Mouse (Mus musculus) spleen, postnatal 10 days (tissue): Measurements from ENCODE around the gene Lag3.

Source experiments
- DNase-seq, 2 experiments: peaks; one replicate each; pipeline ENCODE4 v3.0.0; 2021 to 2022; ENCODE audit warnings: low spot score in 2 of 2

The Lag3 gene

DNA sequence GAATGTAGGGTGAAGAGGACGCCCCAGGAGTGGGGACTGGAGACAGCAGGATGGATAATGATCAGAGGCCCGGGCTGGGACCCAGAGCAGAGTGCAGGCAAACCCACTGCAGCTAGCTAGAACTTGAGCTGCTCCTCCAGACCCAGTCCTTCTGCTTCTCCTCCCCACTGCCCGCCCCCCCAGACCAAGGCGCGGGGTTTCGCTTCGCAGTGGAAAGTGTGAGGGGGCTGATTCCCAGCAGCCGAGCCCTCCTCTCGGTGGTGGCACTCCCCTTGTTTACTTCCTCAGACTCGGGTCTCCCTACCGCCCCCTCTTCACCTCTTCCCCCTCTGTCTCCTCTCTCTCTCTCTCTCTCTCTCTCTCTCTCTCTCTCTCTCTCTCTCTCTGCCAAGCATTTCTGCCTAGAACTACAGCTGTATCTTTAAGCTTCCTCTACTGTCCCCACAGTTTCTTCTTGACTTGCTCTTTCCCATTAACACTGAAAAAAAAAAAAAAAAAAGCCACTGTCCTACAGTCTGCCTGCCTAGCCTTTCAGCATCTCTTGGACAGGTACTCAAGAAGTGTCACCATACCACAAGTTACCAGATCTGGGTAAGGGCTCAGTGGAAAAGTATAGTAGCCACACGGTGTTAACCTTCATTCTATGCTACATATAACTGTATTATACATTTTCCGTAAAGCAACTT is at the start of gene Lag3:
Lag3 (minus strand) TSS at position 173 of the 686 bp plus-strand sequence.
- DNase-seq: no peak

DNA sequence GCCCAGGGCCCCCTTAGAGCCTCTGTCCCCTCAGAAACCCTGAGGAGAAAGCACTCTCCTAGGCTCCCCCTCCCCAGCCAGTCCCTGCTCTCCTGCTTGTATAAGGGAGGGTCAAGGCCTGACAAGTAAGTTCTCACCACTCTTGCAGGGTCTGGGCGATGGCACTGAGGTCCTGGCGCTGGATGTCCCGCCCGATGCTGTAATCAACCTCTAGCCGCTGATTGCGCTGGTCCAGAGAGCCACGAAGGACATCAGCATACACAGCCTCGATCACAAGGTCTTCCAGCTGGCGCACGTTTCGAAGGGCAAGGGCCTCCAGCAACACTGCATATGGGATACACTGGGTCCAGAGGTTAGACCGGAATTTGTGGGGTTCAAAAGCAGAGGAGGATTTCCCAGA is 49.5 kb upstream of the Lag3 start:
- DNase-seq: no peak

DNA sequence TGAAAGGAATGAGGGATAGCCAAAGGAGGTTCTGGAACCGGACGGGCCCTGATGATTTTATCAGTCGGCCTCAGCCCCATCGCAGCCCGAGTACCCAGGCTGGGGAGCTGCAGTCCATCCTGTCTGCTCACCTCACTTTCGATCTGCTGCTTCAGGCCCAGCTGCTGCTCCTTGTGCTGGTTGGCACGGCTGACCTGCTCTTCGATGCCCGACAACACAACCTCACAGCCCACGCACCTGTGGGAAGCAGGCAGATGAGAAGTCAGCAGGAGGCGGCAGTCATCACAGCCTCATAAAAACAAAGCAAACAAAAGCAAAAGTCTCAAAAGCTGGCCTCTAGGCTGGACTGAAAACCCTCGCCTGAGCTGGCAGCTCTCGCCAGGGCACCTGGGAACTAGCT is 48.5 kb upstream of the Lag3 start:
- DNase-seq: no peak

GRCm38 (mm10) chr6:124958127-124958526 is 46.6 kb upstream of the Lag3 start:
- DNase-seq: no peak

GRCm38 (mm10) chr6:124955212-124955611 is 43.7 kb upstream of the Lag3 start:
- DNase-seq: no peak

DNA sequence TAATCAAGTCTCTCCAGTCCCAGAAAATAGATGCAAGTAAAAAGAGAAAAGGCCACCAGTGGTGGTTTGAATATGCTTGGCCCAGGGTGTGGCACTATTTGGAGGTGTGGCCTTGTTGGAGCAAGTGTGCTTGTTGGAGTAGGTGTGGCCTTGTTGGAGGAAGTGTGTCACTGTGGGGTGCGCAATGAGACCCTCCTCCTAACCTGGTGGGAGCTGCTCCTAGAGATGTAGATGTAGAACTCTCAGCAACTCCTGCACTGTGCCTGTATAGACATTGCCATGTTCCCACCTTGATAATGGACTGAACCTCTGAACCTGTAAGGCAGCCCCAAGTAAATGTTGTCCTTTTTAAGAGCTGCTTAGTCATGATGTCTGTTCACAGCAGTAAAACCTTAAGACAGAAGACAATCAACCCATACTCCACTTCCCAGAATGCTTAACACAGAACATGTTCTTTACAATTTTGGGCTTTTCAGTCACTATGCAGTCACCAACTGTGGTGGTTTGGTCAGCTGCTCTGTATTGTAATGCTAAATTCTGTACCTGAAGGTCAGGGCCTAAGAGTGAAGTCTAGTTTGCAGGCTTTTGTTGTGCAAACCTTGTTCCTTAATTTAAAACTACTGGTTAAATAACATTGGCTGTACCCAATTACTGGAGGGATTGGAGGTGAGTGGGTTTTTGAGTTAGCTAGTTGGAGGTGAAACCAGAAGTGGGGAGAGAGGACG is 42.6 kb upstream of the Lag3 start:
- no peak for DNase-seq

DNA sequence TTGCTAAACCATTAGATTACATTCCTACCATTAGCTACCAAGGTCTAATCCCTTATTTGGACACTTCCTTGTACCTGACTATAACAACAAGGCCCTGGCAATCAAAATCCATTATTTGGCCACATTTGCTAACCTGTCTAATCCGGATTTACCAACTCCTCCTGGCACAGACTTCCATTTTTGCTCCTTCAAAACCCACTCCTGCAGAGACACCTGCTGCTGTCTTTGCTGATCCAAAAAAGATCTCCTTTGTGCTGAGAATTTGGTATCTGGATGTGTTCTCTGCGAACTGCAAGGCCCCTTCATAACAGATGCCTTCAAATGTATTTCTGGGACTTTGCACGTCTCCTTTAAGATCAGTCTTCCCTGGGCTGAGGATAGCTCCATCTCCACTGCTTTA is 32.0 kb upstream of the Lag3 start:
- DNase-seq: no peak

DNA sequence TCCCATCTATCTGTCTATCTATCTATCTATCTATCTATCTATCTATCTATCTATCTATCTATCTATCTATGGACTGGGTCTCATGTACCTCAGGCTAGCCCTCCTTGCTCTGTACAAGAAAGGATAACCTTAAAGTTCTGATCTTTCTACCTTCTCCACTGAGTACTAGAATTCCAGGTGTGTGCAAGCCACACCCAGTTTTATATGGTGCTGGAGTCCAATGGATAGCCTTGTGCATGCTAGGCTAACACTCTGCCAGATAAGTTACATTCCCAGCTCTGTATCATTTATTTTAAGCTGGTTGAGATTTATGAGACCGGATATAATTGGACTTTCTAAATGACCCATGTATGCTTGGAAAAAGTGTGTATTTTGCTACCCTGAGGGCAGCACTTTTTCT is 30.2 kb upstream of the Lag3 start:
- DNase-seq: no peak

GRCm38 (mm10) chr6:124938554-124938953 is 27.0 kb upstream of the Lag3 start:
- DNase-seq: no peak

DNA sequence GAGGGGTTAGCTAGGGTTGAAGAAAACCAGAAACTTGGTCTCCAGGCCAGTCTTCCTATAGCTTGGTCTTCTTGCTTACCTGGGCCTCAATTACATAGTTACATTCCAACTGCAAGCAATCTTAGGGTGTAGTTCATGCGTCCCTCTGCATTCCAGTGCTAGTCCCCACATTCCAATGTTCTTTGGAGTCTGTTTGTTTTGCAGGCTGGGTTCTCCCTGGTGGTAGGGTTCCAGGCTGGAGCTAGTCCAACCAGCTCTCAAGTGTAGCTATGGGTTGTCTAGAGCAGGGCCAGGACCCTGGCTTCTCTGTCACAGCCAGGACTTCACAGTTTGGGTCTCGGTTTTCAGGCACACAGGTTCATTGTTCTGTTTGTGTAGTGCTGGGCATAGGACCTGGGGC is 26.0 kb upstream of the Lag3 start:
- no peak for DNase-seq

DNA sequence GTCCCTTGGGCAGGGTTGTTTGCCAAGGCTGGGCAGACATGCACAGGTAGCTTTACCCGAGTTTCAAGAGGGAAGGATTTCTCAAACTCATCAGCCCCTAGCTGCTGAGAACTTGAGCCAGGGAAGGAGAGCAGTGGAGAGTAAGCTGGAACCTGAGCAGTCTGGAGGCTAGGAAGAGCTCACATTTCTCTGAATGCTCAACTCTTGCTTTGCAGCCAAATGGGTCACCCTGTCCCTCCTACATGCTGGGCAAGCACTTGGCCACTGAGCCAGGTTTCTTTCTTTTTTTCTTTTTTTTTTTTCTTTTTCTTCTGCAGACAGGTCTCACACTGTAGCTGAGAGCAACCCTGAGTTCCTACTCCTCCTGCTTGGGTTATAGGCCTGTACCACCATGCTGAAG is 25.2 kb upstream of the Lag3 start:
- DNase-seq: no peak

GRCm38 (mm10) chr6:124934670-124935069 is 23.2 kb upstream of the Lag3 start:
- no peak for DNase-seq

DNA sequence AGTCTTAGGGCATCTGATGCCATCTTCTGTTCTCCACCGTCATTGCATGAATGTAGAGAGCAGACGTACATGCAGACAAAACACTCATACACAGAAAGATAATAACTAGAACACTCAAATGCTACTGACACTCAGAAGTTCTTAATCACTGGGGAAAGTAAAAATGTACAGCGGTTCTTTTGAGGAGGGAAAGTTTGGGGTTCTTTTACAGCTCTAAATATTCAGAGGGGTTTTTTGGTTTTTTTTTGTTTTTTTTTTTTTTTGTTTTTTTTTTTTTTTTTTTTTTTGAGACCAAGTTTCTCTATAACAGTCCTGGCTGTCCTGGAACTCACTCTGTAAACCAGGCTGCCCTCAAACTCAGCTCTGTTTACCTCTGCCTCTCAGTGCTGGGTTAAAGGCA is 21.6 kb upstream of the Lag3 start:
- DNase-seq: no peak

DNA sequence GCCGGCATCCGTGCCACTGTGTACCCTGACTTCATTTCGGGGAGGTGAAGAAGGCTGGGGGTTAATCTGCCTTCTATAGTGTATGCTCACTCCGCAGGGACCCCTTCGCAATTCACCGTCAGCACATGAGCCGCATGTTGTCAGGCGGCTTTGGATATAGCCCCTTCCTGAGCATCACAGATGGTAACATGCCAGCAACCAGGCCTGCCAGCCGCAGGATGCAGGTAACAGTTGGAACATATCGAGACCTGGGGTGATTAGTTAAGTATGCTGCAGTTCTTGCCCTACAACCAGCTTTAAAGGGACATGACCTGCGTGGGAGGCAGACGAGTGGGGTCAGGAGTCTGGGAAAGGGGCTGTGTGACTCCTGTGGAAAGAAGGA is 20.8 kb upstream of the Lag3 start:
- no peak for DNase-seq

GRCm38 (mm10) chr6:124931525-124932313 is 20.2 kb upstream of the Lag3 start:
- DNase-seq: peak in 1 of 2 experiments; percentile 54

DNA sequence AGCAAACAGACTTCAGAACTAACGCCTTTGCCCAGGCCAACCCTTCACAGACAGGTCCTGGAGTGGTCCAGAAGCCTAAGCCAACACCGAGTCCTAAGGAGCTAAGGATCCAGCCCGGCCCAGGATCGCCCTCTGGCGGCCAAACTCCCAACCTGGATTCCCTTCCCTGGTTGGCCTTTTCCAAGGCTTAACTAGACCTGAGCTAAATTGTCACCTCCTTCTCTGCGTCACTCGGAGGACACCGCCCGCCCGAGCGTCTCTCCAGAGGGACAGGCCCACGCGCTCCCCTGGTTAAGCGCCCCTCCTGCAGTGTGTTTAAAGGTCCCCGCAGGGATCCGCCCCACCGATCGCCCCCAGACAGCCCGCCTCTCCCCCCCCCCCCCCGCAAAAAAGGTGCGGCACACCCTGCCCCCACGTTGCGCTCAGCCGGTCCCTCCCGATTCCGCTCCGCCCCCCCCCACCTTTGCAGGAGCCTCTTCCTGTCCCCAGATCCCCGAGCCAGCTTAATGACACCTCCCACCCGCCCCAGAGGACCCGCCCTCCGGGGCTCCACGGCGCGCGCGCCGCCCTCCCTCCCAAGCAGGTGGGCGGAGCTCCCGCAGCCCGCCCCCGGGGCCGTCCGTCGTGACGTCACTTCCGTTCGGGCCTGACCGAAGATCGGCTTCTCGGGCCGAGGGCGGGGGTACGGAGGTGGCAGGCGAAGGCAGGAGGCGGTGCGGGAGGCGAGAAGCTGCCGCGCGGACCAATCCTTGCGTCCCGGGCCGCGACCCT is 19.4 kb upstream of the Lag3 start, which contains the start of gene Mlf2:
Mlf2 (plus strand) TSS at position 633 of the 771 bp plus-strand sequence.
- peak; percentile 98 to 99 for DNase-seq

DNA sequence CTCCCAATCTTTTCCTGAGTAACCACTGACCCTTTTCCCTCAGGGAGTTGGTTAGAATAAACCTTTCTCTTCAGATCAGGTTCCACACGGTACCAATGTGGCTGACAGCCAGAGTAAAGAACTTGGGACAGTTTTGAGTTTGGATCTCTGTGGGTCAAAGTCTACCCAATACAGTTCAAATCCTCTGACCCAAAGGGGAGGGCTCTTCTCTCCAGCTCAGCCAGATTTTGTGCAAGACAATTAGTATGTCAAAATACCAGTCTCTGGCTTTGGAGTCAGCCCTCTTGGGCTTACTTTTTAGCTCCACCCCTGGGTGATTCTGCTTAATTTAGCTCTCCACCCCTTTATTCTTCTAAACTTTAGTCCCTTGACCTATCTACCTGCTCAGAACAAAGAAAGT is 18.7 kb upstream of the Lag3 start:
- DNase-seq: no peak

DNA sequence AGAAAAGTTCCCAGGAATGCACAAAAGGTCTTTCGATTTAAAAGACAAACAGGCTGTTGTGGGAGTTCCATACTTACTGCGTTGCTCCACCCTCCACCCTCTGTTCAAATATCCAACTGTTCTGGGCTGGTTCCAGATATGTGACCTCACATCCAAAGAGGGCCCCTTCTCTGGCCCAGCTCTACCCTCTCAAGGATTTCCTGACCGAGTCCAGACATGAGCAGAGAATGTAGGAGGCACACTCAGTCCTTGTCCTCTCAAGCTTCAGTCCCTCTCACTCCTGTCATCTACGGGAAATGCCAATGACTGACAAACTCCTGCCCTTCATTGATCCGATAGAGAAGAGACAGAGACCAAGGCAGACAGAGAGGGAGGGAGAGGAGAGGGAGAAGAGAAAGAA is 14.4 kb upstream of the Lag3 start:
- DNase-seq: no peak

- DNase-seq: peak in 1 of 2 experiments; percentile 3
These were observed 13.8 kb upstream of the Lag3 start for GRCm38 (mm10) chr6:124925173-124925793.

DNA sequence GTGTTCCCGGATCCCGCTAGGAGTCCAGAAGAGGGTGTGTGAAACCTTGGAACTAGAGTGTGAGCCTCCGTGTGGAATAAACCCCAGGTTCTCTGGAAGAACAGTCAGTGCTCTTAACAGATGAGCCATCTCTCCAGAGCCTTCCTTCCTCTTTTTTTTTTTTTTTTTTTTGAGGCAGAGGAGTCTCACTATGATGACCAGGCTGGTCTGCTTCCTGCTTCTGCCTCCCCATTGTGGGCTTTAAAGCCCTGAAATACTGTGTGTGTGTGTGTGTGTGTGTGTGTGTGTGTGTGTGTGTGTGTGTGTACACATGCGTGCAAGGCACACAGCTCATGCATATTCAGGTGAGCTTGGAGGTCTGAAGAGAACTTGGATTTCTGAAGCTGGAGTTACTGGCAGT is 10.0 kb upstream of the Lag3 start:
- DNase-seq: no peak

GRCm38 (mm10) chr6:124920318-124921085 is 9.0 kb upstream of the Lag3 start:
- no peak for DNase-seq
